Mouse (Mus musculus) stomach, embryonic 14.5 days (tissue): ENCODE data around the gene Trim40. TPM values are rescaled to one million over a fixed set of nuclear protein-coding genes. Genes with fewer than 3 reads are reported as not detected.

Source experiments
- ATAC-seq: fragments of 200-750 bp; cut with Nextera tagmentation; 2 replicates; pipeline ENCODE4 v1.8.0; 2017; ENCODE audit warnings: low read depth, moderate TSS enrichment; ENCODE audit not compliant: insufficient number of reproducible peaks, insufficient read depth, low FRiP score
- H3K27ac ChIP-seq: fragments of 300-500 bp; sonication (generic); 2 replicates; pipeline ENCODE4 v1.5.1; 2014; ENCODE audit warnings: mild to moderate bottlenecking, low read length, moderate library complexity, mixed read lengths
- H3K27me3 ChIP-seq: fragments of 300-500 bp; sonication (generic); 2 replicates; pipeline ENCODE4 v1.6.1; 2014; ENCODE audit warnings: low read length, control low read depth, mixed read lengths; ENCODE audit not compliant: control insufficient read depth, insufficient read depth
- H3K36me3 ChIP-seq: fragments of 300-500 bp; sonication (generic); 2 replicates; pipeline ENCODE4 v1.6.1; 2014; ENCODE audit warnings: mild to moderate bottlenecking, control low read depth, low read length, moderate library complexity, mixed read lengths; ENCODE audit not compliant: control insufficient read depth, insufficient read depth
- H3K4me1 ChIP-seq: fragments of 300-500 bp; sonication (generic); 2 replicates; pipeline ENCODE4 v1.6.1; 2014; ENCODE audit warnings: low read length, control low read depth, mixed read lengths; ENCODE audit not compliant: control insufficient read depth, insufficient read depth
- H3K4me2 ChIP-seq: fragments of 300-500 bp; sonication (generic); replicated peaks from 2 replicates; pipeline ENCODE4 v1.6.1; 2014; ENCODE audit warnings: low read depth, low read length, control low read depth
- H3K4me3 ChIP-seq: fragments of 300-500 bp; sonication (generic); 2 replicates; pipeline ENCODE4 v1.5.1; 2014; ENCODE audit warnings: low read depth, low read length, control low read depth
- H3K9ac ChIP-seq: fragments of 300-500 bp; sonication (generic); replicated peaks from 2 replicates; pipeline ENCODE4 v1.6.1; 2014; ENCODE audit warnings: low read depth, mild to moderate bottlenecking, control low read depth, low read length, moderate library complexity, mixed read lengths
- H3K9me3 ChIP-seq: fragments of 300-500 bp; sonication (generic); 2 replicates; pipeline ENCODE4 v1.6.1; 2016; ENCODE audit warnings: low read depth, low read length, control low read depth; ENCODE audit not compliant: control insufficient read depth
- whole genome bisulfite sequencing: fragments of 180-500 bp; shearing (Covaris S2); extraction: QIAGEN DNeasy Blood & Tissue Kit; methylation state at CpG from one replicate; pipeline ENCODE4 v1.1.7; 2014; 5-methylcytosine and 5-hydroxymethylcytosine counted together
- polyA plus RNA-seq: library from polyadenylated mRNA; unstranded; fragments of >200 nt; fragmentation: Nextera tagmentation; extraction: Ambion mirVana; gene quantifications from 2 replicates; pipeline ENCODE4 v1.2.1, GENCODE M21; 2014

Gene Trim40
- polyA plus RNA-seq, 1 experiment from 2014 or later: not detected

- Histone ChIP-seq H3K27me3 (no peaks in the 10 kb centered on the region), H3K27ac (no peak overlapping the region), H3K4me2 (no peak overlapping the region), H3K9me3 (no peaks in the 10 kb centered on the region), H3K9ac (no peak overlapping the region), H3K4me3 (no peak overlapping the region), H3K4me1 (no peaks in the 10 kb centered on the region), H3K36me3 (no peaks in the 10 kb centered on the region)
- 61% methylated on average over 2 of the region's 2 CpGs for WGBS
- no peak for ATAC-seq
Observed at GRCm38 (mm10) chr17:36883350-36883749, 6.6 kb downstream of the Trim40 start.

- H3K9me3 ChIP-seq: no peaks in the 10 kb centered on the region
- no peaks in the 10 kb centered on the region for H3K4me1 ChIP-seq
- no peak overlapping the region for H3K9ac ChIP-seq
- 33% methylated on average over 4 of the region's 4 CpGs for WGBS
- no peaks in the 10 kb centered on the region for H3K36me3 ChIP-seq
- no peak overlapping the region for H3K27ac ChIP-seq
- no peak overlapping the region for H3K4me3 ChIP-seq
- H3K4me2 ChIP-seq: no peak overlapping the region
- no peak for ATAC-seq
- H3K27me3 ChIP-seq: no peaks in the 10 kb centered on the region
Observed at GRCm38 (mm10) chr17:36874636-36875035, 15.3 kb downstream of the Trim40 start.

GRCm38 (mm10) chr17:36869955-36870810 lies 19.7 kb downstream of the Trim40 start:
- Histone ChIP-seq H3K4me1 (no peaks in the 10 kb centered on the region), H3K4me3 (no peak overlapping the region), H3K9ac (no peak overlapping the region), H3K27ac (no peak overlapping the region), H3K27me3 (peaks cover 6% of the 10 kb centered on the region), H3K4me2 (no peak overlapping the region), H3K36me3 (no peaks in the 10 kb centered on the region), H3K9me3 (no peaks in the 10 kb centered on the region)
- no peak for ATAC-seq
- WGBS: 74% methylated on average over 25 of the region's 25 CpGs

- H3K9ac ChIP-seq: no peak within 1 kb of the TSS
- WGBS: 72% methylated on average over 4 of the region's 4 CpGs
- ATAC-seq: peak; percentile 89; the same call in 1 of the 2 replicates
Observed at GRCm38 (mm10) chr17:36869284-36869954, 20.5 kb downstream of the Trim40 start, which contains the start of gene Trim10. Gene Trim10, plus strand, starts transcription at chr17:36869574.

GRCm38 (mm10) chr17:36868836-36869235 lies 21.1 kb downstream of the Trim40 start:
- no peak overlapping the region for H3K4me2 ChIP-seq
- no peak for ATAC-seq
- H3K4me3 ChIP-seq: no peak overlapping the region
- no peaks in the 10 kb centered on the region for H3K4me1 ChIP-seq
- no peaks in the 10 kb centered on the region for H3K9me3 ChIP-seq
- 81% methylated on average over 2 of the region's 2 CpGs for WGBS
- H3K9ac ChIP-seq: no peak overlapping the region
- no peak overlapping the region for H3K27ac ChIP-seq
- H3K27me3 ChIP-seq: peaks cover 6% of the 10 kb centered on the region
- no peaks in the 10 kb centered on the region for H3K36me3 ChIP-seq

More at GRCm38 (mm10) chr17:36869284-36869954, 20.5 kb downstream of the Trim40 start, which contains the start of gene Trim10:
- Histone ChIP-seq H3K36me3 (no peaks in the 10 kb centered on the region), H3K4me3 (no peak within 1 kb of the TSS), H3K9me3 (no peaks in the 10 kb centered on the region), H3K4me1 (no peaks in the 10 kb centered on the region), H3K27me3 (peaks cover 6% of the 10 kb centered on the region), H3K27ac (no peak within 1 kb of the TSS), H3K4me2 (no peak within 1 kb of the TSS)

GRCm38 (mm10) chr17:36866719-36867527 lies 23.0 kb downstream of the Trim40 start, which contains the start of gene Trim15:
Gene Trim15, minus strand, starts transcription at chr17:36867210.
- Histone ChIP-seq H3K9ac (no peak within 1 kb of the TSS), H3K9me3 (no peaks in the 10 kb centered on the region), H3K27me3 (peaks cover 6% of the 10 kb centered on the region), H3K36me3 (no peaks in the 10 kb centered on the region), H3K4me3 (peak within 1 kb of the TSS; percentile 9), H3K4me2 (peak within 1 kb of the TSS; percentile 27; the same call in 1 of the 2 replicates), H3K4me1 (no peaks in the 10 kb centered on the region), H3K27ac (no peak within 1 kb of the TSS)
- 9% methylated on average over 29 of the region's 29 CpGs for WGBS
- peak; percentile 56; the same call in 1 of the 2 replicates for ATAC-seq

GRCm38 (mm10) chr17:36861680-36862079 lies 28.2 kb downstream of the Trim40 start:
- Histone ChIP-seq H3K27me3 (no peaks in the 10 kb centered on the region), H3K4me3 (no peak overlapping the region), H3K9me3 (no peaks in the 10 kb centered on the region), H3K9ac (no peak overlapping the region), H3K36me3 (peaks cover 14% of the 10 kb centered on the region; the same call in 1 of the 2 replicates), H3K27ac (no peak overlapping the region), H3K4me1 (no peaks in the 10 kb centered on the region), H3K4me2 (no peak overlapping the region)
- no peak for ATAC-seq
- 37% methylated on average over 2 of the region's 2 CpGs for WGBS

- ATAC-seq: no peak
- Histone ChIP-seq H3K4me3 (no peak overlapping the region), H3K27me3 (no peaks in the 10 kb centered on the region), H3K4me1 (no peaks in the 10 kb centered on the region), H3K36me3 (peaks cover 27% of the 10 kb centered on the region), H3K4me2 (no peak overlapping the region), H3K27ac (no peak overlapping the region), H3K9me3 (no peaks in the 10 kb centered on the region), H3K9ac (no peak overlapping the region)
- 89% methylated on average over 3 of the region's 3 CpGs for WGBS
Observed at GRCm38 (mm10) chr17:36858181-36858580, 31.7 kb downstream of the Trim40 start.
